Mouse (Mus musculus) G1E (cell line): ENCODE data around the gene Ugt1a10. TPM values are rescaled to one million over a fixed set of nuclear protein-coding genes. Genes with fewer than 3 reads are reported as not detected.

Experiments used
- ATAC-seq: 2 replicates; pipeline ENCODE4 v1.8.0; 2016; ENCODE audit warnings: mild to moderate bottlenecking; ENCODE audit not compliant: insufficient number of reproducible peaks, poor library complexity, low FRiP score, severe bottlenecking; ENCODE audit errors: extremely low read depth
- DNase-seq: peaks from one replicate; pipeline ENCODE4 v3.0.0; 2012; ENCODE audit warnings: low spot score
- H3K27me3 ChIP-seq: 2 replicates; pipeline ENCODE4 v1.6.1; 2012; ENCODE audit warnings: mild to moderate bottlenecking, low read length, inconsistent platforms; ENCODE audit not compliant: insufficient read depth
- H3K36me3 ChIP-seq: replicated peaks from 2 replicates; pipeline ENCODE3; 2012; ENCODE audit warnings: mild to moderate bottlenecking, inconsistent platforms
- H3K4me1 ChIP-seq: 2 replicates; pipeline ENCODE4 v1.6.1; 2012; ENCODE audit warnings: low read depth, low read length, inconsistent platforms, mixed read lengths; ENCODE audit not compliant: insufficient read depth
- H3K4me3 ChIP-seq: 2 replicates; pipeline ENCODE4 v1.5.1; 2012; ENCODE audit warnings: low read depth, mild to moderate bottlenecking, inconsistent platforms, low read length, moderate library complexity, mixed read lengths
- H3K9me3 ChIP-seq: replicated peaks from 2 replicates; pipeline ENCODE4 v1.6.1; 2012; ENCODE audit warnings: inconsistent platforms
- CTCF ChIP-seq: IDR thresholded peaks from 2 replicates; pipeline ENCODE4 v1.5.1; 2012; ENCODE audit warnings: low read depth, low read length, inconsistent platforms, mixed read lengths
- GATA1 ChIP-seq: IDR thresholded peaks from 2 replicates; pipeline ENCODE4 v1.6.1; 2012; ENCODE audit warnings: borderline replicate concordance, low read length, inconsistent platforms, mixed read lengths
- GATA2 ChIP-seq: IDR thresholded peaks from 2 replicates; pipeline ENCODE4 v1.6.1; 2012; ENCODE audit warnings: low read depth, low read length, inconsistent platforms, borderline replicate concordance
- POLR2AphosphoS5 ChIP-seq: IDR thresholded peaks from 2 replicates; pipeline ENCODE4 v1.6.1; 2012; ENCODE audit warnings: low read depth, low read length, inconsistent platforms; ENCODE audit not compliant: insufficient replicate concordance
- TAL1 ChIP-seq: conservative IDR thresholded peaks from 2 replicates; pipeline ENCODE4 v1.6.1; 2012; ENCODE audit warnings: low read depth, low read length, inconsistent platforms, mixed read lengths
- polyA plus RNA-seq: library from polyadenylated mRNA; stranded (reverse); fragments of >175 nt; gene quantifications from 2 replicates; pipeline ENCODE4 v1.2.3, GENCODE M21; 2012
- total RNA-seq, 2 experiments: library from RNA; stranded (forward) in 1 of 2; stranded (reverse) in 1 of 2; fragments of 200-1000 nt in 1 of 2; fragments of >200 nt in 1 of 2; fragmentation: Nextera tagmentation in 1 of 2; gene quantifications; 2 replicates each; pipeline ENCODE4 v1.2.3; 2014 to 2017

Gene Ugt1a10
- total and polyA plus RNA-seq, 3 experiments: 0.05 TPM; not detected in 2

DNA sequence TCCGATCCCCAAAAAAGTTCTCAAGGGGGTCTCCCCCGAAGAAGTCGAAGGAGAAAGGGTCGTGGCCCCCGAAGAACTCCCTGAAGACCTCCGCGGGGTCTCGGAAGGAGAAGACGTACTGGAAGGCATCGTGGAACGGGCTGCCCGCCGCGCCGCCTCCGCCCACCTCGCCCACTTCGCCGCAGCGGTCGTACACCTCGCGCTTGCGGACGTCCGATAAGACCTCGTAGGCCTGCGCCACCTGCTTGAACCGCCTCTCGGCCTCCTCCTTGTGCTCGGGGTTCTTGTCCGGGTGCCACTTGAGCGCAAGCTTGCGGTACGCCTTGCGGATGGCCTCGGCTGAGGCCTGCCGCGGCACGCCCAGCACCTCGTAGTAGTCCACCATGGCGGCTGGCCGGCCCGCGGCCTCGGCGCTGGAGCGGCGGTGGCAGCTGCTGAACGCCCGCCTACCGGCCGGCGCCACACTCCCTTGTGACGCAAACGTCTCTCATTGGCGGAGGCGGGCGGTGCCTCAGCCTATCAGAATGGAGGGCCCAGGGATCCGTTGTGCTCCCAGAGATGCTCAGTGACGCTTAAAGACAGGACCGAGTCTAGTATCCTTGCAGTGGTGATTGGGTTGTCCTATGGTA lies 150.2 kb downstream of the Ugt1a10 start, which contains the start of gene Dnajb3:
TSS of gene Dnajb3 (minus strand) at position 489 of the 629 bp plus-strand sequence.
- H3K27me3 ChIP-seq: peaks cover 3% of the 10 kb centered on the region
- H3K4me3 ChIP-seq: no peak within 1 kb of the TSS
- peaks cover 4% of the 10 kb centered on the region for H3K9me3 ChIP-seq
- ATAC-seq (no peak), DNase-seq (no peak)
- H3K4me1 ChIP-seq: no peaks in the 10 kb centered on the region
- TF ChIP-seq GATA1 (no peak), CTCF (no peak), POLR2AphosphoS5 (no peak), GATA2 (no peak), TAL1 (no peak)
- H3K36me3 ChIP-seq: no peaks in the 10 kb centered on the region

DNA sequence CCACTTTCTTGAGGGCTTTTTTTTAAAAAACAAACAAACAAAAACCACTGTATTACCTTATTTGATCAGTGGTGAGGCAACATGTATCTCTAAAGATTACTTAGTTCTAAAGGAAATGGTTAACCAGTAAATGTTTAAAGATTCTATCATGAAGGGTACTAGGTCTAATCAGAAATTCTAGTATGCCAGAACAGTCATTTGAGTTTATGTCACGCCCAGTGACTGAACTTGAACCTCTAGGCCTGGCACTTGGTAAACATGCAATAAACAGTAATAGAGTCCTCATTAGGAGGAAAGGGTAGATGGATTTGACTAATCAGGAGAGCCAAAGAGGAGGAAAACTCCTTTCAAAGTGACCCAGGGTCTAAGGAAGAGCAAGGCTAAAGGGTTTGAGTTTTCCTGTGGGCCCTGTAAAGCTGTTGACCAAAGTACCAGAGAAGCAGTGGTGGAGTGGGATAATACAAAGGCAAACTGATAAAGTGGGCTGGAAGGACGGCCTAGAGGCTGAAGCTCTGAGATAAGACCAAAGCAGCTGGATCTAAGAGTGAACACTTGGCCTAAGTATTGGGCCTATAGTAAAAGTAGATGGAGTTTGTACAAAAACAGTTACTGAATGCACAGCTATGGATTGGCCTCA lies 151.8 kb downstream of the Ugt1a10 start:
- DNase-seq (no peak), ATAC-seq (no peak)
- Histone ChIP-seq H3K4me3 (no peak overlapping the region), H3K27me3 (no peaks in the 10 kb centered on the region; the same call in 1 of the 2 replicates), H3K4me1 (no peaks in the 10 kb centered on the region), H3K9me3 (peaks cover 4% of the 10 kb centered on the region), H3K36me3 (no peaks in the 10 kb centered on the region)
- TF ChIP-seq TAL1: no peak
- no peak for TF ChIP-seq POLR2AphosphoS5
- no peak for TF ChIP-seq CTCF
- no peak for TF ChIP-seq GATA1
- no peak for TF ChIP-seq GATA2

- H3K4me3 ChIP-seq: no peak within 1 kb of the TSS
- H3K4me1 ChIP-seq: no peaks in the 10 kb centered on the region
- no peaks in the 10 kb centered on the region for H3K36me3 ChIP-seq
- no peak for TF ChIP-seq TAL1
- no peak for TF ChIP-seq GATA2
- H3K27me3 ChIP-seq: no peaks in the 10 kb centered on the region
- DNase-seq (no peak), ATAC-seq (no peak)
- H3K9me3 ChIP-seq: no peaks in the 10 kb centered on the region
These were observed 156.6 kb downstream of the Ugt1a10 start, which contains the start of gene Ugt1a1 for GRCm38 (mm10) chr1:88211812-88212211. TSS of gene Ugt1a1 (plus strand) at chr1:88211959.

DNA sequence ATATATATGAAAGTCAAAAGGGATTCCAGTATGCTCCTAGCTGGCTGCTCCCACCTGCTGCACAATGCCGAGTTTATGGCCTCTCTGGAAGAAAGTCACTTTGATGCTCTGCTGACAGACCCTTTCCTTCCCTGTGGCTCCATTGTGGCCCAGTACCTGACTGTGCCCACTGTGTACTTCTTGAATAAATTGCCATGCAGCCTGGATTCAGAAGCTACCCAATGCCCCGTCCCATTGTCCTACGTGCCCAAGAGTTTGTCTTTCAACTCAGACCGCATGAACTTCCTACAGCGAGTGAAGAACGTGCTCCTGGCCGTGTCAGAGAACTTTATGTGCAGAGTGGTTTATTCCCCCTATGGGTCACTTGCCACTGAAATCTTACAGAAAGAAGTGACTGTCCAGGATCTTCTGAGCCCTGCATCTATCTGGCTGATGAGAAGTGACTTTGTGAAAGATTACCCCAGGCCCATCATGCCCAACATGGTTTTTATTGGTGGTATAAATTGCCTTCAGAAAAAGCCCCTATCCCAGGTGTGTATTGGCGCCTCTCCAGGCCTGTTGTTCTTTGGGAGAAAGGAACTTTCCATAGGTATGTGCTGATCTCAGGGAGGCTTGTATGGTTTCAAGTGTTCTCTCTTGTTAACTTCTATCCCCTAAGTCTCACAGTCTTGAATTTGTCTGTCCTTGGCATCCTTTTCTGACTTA lies 157.3 kb downstream of the Ugt1a10 start:
- no peak overlapping the region for H3K4me3 ChIP-seq
- H3K9me3 ChIP-seq: no peaks in the 10 kb centered on the region
- no peak for ATAC-seq
- no peaks in the 10 kb centered on the region for H3K27me3 ChIP-seq
- DNase-seq: no peak
- no peaks in the 10 kb centered on the region for H3K36me3 ChIP-seq
- H3K4me1 ChIP-seq: no peaks in the 10 kb centered on the region
- TF ChIP-seq GATA2 (no peak), POLR2AphosphoS5 (no peak), GATA1 (no peak), TAL1 (no peak), CTCF (no peak)

DNA sequence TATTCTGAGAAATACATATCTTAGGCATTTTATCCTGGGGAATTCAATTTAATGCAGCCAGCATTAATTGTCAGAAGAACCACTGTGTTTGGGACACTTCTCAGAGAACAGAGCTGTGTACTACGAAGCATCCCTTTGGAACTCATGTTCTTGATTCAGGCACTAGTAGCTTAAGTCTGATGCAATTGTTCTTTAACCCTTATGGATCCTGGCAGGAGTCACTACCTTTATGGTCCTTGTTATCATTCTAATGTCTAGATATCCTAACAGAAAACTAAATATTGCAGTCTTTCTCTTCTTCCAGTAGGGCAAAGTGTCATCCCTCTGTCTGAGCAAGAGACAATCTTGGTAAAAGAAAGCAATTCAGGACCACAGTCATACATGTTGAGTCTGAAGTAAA lies 157.9 kb downstream of the Ugt1a10 start:
- TF ChIP-seq POLR2AphosphoS5: no peak
- TF ChIP-seq CTCF: no peak
- no peak for TF ChIP-seq TAL1
- TF ChIP-seq GATA2: no peak
- TF ChIP-seq GATA1: no peak
- H3K27me3 ChIP-seq: no peaks in the 10 kb centered on the region
- H3K36me3 ChIP-seq: no peaks in the 10 kb centered on the region
- H3K9me3 ChIP-seq: no peaks in the 10 kb centered on the region
- H3K4me1 ChIP-seq: no peaks in the 10 kb centered on the region
- no peak for ATAC-seq
- no peak for DNase-seq
- no peak overlapping the region for H3K4me3 ChIP-seq

- Histone ChIP-seq H3K4me1 (no peaks in the 10 kb centered on the region), H3K36me3 (no peaks in the 10 kb centered on the region), H3K27me3 (no peaks in the 10 kb centered on the region), H3K4me3 (no peak overlapping the region), H3K9me3 (no peaks in the 10 kb centered on the region)
- DNase-seq (no peak), ATAC-seq (no peak)
- TF ChIP-seq TAL1 (no peak), POLR2AphosphoS5 (0 out of 2 replicates have a peak, but pooled peaks have one; percentile 18), GATA1 (0 out of 2 replicates have a peak, but pooled peaks have one; percentile 59)
These were observed 158.7 kb downstream of the Ugt1a10 start for GRCm38 (mm10) chr1:88213766-88214461.
